Mouse (Mus musculus) limb, embryonic 10.5 days (tissue): ENCODE measurements at regions not wholly inside any gene's neighbourhood (a gene's known extent, or its start where the extent isn't known, plus 50 kb on each side); places are given as distances from the start of the nearest gene placed in this dataset.

Experiments
- DNase-seq: peaks from one replicate; pipeline ENCODE4 v3.0.0-alpha.2; 2017; ENCODE audit warnings: low spot score
- H3K27ac ChIP-seq: fragments of 300-500 bp; sonication (generic); 2 replicates; pipeline ENCODE4 v1.5.1; 2016; ENCODE audit warnings: mild to moderate bottlenecking
- H3K27me3 ChIP-seq: fragments of 300-500 bp; sonication (generic); 2 replicates; pipeline ENCODE4 v1.6.1; 2016; ENCODE audit warnings: low read depth, mild to moderate bottlenecking; ENCODE audit not compliant: poor library complexity, severe bottlenecking
- H3K36me3 ChIP-seq: fragments of 300-500 bp; sonication (generic); 2 replicates; pipeline ENCODE4 v1.6.1; 2016; ENCODE audit warnings: mild to moderate bottlenecking, moderate library complexity
- H3K4me1 ChIP-seq: fragments of 300-500 bp; sonication (generic); 2 replicates; pipeline ENCODE4 v1.6.1; 2016
- H3K4me3 ChIP-seq: fragments of 300-500 bp; sonication (generic); 2 replicates; pipeline ENCODE4 v1.5.1; 2016; ENCODE audit warnings: mild to moderate bottlenecking, moderate library complexity
- H3K9me3 ChIP-seq: fragments of 300-500 bp; sonication (generic); replicated peaks from 2 replicates; pipeline ENCODE4 v1.6.1; 2016; ENCODE audit warnings: mild to moderate bottlenecking
- WGBS: fragments of 180-500 bp; shearing (Covaris S2); methylation state at CpG from one replicate; pipeline ENCODE4 v1.1.7; 2016; 5-methylcytosine and 5-hydroxymethylcytosine counted together

- no peaks in the 10 kb centered on the region for H3K36me3 ChIP-seq
- no peaks in the 10 kb centered on the region for H3K4me1 ChIP-seq
- H3K27ac ChIP-seq, result no peak overlapping the region
- H3K27me3 ChIP-seq, result no peaks in the 10 kb centered on the region
- WGBS, result 87% methylated on average over 7 of the region's 7 CpGs
- H3K9me3 ChIP-seq, result no peaks in the 10 kb centered on the region
- no peak for DNase-seq
- H3K4me3 ChIP-seq, result no peak overlapping the region
These were observed 224.9 kb upstream of the Fam98a start for GRCm38 (mm10) chr17:75776611-75777010.

- no peak overlapping the region for H3K27ac ChIP-seq
- H3K4me3 ChIP-seq, result no peak overlapping the region
- H3K27me3 ChIP-seq, result no peaks in the 10 kb centered on the region
- H3K9me3 ChIP-seq, result no peaks in the 10 kb centered on the region
- no peaks in the 10 kb centered on the region for H3K4me1 ChIP-seq
- no peak for DNase-seq
- 90% methylated on average over 3 of the region's 3 CpGs for WGBS
- H3K36me3 ChIP-seq, result no peaks in the 10 kb centered on the region
These were observed 223.8 kb upstream of the Fam98a start for GRCm38 (mm10) chr17:75775518-75775917.

GRCm38 (mm10) chr17:75772861-75773260 lies 221.1 kb upstream of the Fam98a start:
- no peak overlapping the region for H3K4me3 ChIP-seq
- no peak for DNase-seq
- no peaks in the 10 kb centered on the region for H3K9me3 ChIP-seq
- H3K4me1 ChIP-seq, result no peaks in the 10 kb centered on the region
- no peak overlapping the region for H3K27ac ChIP-seq
- no peaks in the 10 kb centered on the region for H3K36me3 ChIP-seq
- H3K27me3 ChIP-seq, result no peaks in the 10 kb centered on the region

GRCm38 (mm10) chr17:75768654-75769053 lies 216.9 kb upstream of the Fam98a start:
- H3K27ac ChIP-seq, result no peak overlapping the region
- no peak for DNase-seq
- H3K4me3 ChIP-seq, result no peak overlapping the region
- no peaks in the 10 kb centered on the region for H3K9me3 ChIP-seq
- 90% methylated on average over 6 of the region's 6 CpGs for WGBS
- H3K36me3 ChIP-seq, result no peaks in the 10 kb centered on the region
- no peaks in the 10 kb centered on the region for H3K27me3 ChIP-seq
- no peaks in the 10 kb centered on the region for H3K4me1 ChIP-seq

- Histone ChIP-seq H3K4me3 (no peak overlapping the region), H3K4me1 (no peaks in the 10 kb centered on the region), H3K27me3 (no peaks in the 10 kb centered on the region), H3K9me3 (no peaks in the 10 kb centered on the region), H3K36me3 (no peaks in the 10 kb centered on the region), H3K27ac (no peak overlapping the region)
- 94% methylated on average over 2 of the region's 2 CpGs for WGBS
- no peak for DNase-seq
These were observed 211.6 kb upstream of the Fam98a start for GRCm38 (mm10) chr17:75763391-75763790.

- no peak overlapping the region for H3K4me3 ChIP-seq
- 92% methylated on average over 5 of the region's 5 CpGs for WGBS
- no peak overlapping the region for H3K27ac ChIP-seq
- no peak for DNase-seq
- H3K27me3 ChIP-seq, result no peaks in the 10 kb centered on the region
- H3K9me3 ChIP-seq, result no peaks in the 10 kb centered on the region
- H3K4me1 ChIP-seq, result no peaks in the 10 kb centered on the region
- H3K36me3 ChIP-seq, result no peaks in the 10 kb centered on the region
These were observed 204.7 kb upstream of the Fam98a start for GRCm38 (mm10) chr17:75756487-75756886.

- Histone ChIP-seq H3K36me3 (no peaks in the 10 kb centered on the region), H3K9me3 (no peaks in the 10 kb centered on the region), H3K27ac (no peak overlapping the region), H3K4me1 (no peaks in the 10 kb centered on the region), H3K27me3 (no peaks in the 10 kb centered on the region), H3K4me3 (no peak overlapping the region)
- DNase-seq, result no peak
- 95% methylated on average over 4 of the region's 4 CpGs for WGBS
These were observed 164.7 kb upstream of the Fam98a start for GRCm38 (mm10) chr17:75716458-75716857.

- H3K36me3 ChIP-seq, result no peaks in the 10 kb centered on the region
- H3K9me3 ChIP-seq, result no peaks in the 10 kb centered on the region
- no peak overlapping the region for H3K4me3 ChIP-seq
- DNase-seq, result no peak
- no peaks in the 10 kb centered on the region for H3K4me1 ChIP-seq
- no peak overlapping the region for H3K27ac ChIP-seq
- H3K27me3 ChIP-seq, result no peaks in the 10 kb centered on the region
These were observed 162.8 kb upstream of the Fam98a start for GRCm38 (mm10) chr17:75714578-75714977.

GRCm38 (mm10) chr17:75714059-75714458 lies 162.3 kb upstream of the Fam98a start:
- DNase-seq, result no peak
- no peaks in the 10 kb centered on the region for H3K4me1 ChIP-seq
- H3K9me3 ChIP-seq, result no peaks in the 10 kb centered on the region
- no peaks in the 10 kb centered on the region for H3K27me3 ChIP-seq
- 87% methylated on average over 1 of the region's 1 CpGs for WGBS
- H3K27ac ChIP-seq, result no peak overlapping the region
- H3K4me3 ChIP-seq, result no peak overlapping the region
- H3K36me3 ChIP-seq, result no peaks in the 10 kb centered on the region

GRCm38 (mm10) chr17:75707687-75708086 lies 155.9 kb upstream of the Fam98a start:
- peaks cover 3% of the 10 kb centered on the region; the same call in 1 of the 2 replicates for H3K4me1 ChIP-seq
- H3K36me3 ChIP-seq, result no peaks in the 10 kb centered on the region
- DNase-seq, result no peak
- H3K9me3 ChIP-seq, result no peaks in the 10 kb centered on the region
- H3K27ac ChIP-seq, result no peak overlapping the region
- H3K27me3 ChIP-seq, result no peaks in the 10 kb centered on the region
- H3K4me3 ChIP-seq, result no peak overlapping the region
- 95% methylated on average over 4 of the region's 4 CpGs for WGBS

- H3K9me3 ChIP-seq, result no peaks in the 10 kb centered on the region
- WGBS, result 89% methylated on average over 2 of the region's 2 CpGs
- H3K36me3 ChIP-seq, result no peaks in the 10 kb centered on the region
- no peak for DNase-seq
- no peaks in the 10 kb centered on the region for H3K27me3 ChIP-seq
- H3K4me3 ChIP-seq, result no peak overlapping the region
- no peak overlapping the region for H3K27ac ChIP-seq
- peaks cover 3% of the 10 kb centered on the region; the same call in 1 of the 2 replicates for H3K4me1 ChIP-seq
These were observed 153.6 kb upstream of the Fam98a start for GRCm38 (mm10) chr17:75705357-75705756.

- H3K4me1 ChIP-seq, result peaks cover 3% of the 10 kb centered on the region; the same call in 1 of the 2 replicates
- 31% methylated on average over 8 of the region's 8 CpGs for WGBS
These were observed 152.1 kb upstream of the Fam98a start for GRCm38 (mm10) chr17:75703865-75704264.

GRCm38 (mm10) chr17:75696729-75697103 lies 145.0 kb upstream of the Fam98a start:
- 87% methylated on average over 3 of the region's 3 CpGs for WGBS

More at GRCm38 (mm10) chr17:75703865-75704264, 152.1 kb upstream of the Fam98a start:
- no peak for DNase-seq
- H3K9me3 ChIP-seq, result no peaks in the 10 kb centered on the region
- H3K27ac ChIP-seq, result no peak overlapping the region
- H3K27me3 ChIP-seq, result no peaks in the 10 kb centered on the region
- no peak overlapping the region for H3K4me3 ChIP-seq
- H3K36me3 ChIP-seq, result no peaks in the 10 kb centered on the region

GRCm38 (mm10) chr17:75696103-75696728 lies 144.5 kb upstream of the Fam98a start:
- H3K27me3 ChIP-seq, result no peaks in the 10 kb centered on the region
- H3K36me3 ChIP-seq, result no peaks in the 10 kb centered on the region
- H3K4me3 ChIP-seq, result no peak overlapping the region
- H3K27ac ChIP-seq, result no peak overlapping the region
- 78% methylated on average over 5 of the region's 5 CpGs for WGBS
- DNase-seq, result no peak
- H3K4me1 ChIP-seq, result no peaks in the 10 kb centered on the region
- H3K9me3 ChIP-seq, result no peaks in the 10 kb centered on the region

More at GRCm38 (mm10) chr17:75696729-75697103, 145.0 kb upstream of the Fam98a start:
- no peak overlapping the region for H3K27ac ChIP-seq
- no peaks in the 10 kb centered on the region for H3K9me3 ChIP-seq
- no peaks in the 10 kb centered on the region for H3K27me3 ChIP-seq
- no peak overlapping the region for H3K4me3 ChIP-seq
- DNase-seq, result no peak
- no peaks in the 10 kb centered on the region for H3K36me3 ChIP-seq
- H3K4me1 ChIP-seq, result no peaks in the 10 kb centered on the region
